Mouse (Mus musculus) lung, embryonic 16.5 days (tissue): Measurements from ENCODE around the gene Fam173a. TPM values are rescaled to one million over a fixed set of nuclear protein-coding genes. Genes with fewer than 3 reads are reported as not detected.

Source experiments
- ATAC-seq: fragments of 200-750 bp; cut with Nextera tagmentation; 2 replicates; pipeline ENCODE4 v1.8.0; 2017; ENCODE audit warnings: low read depth, mild to moderate bottlenecking, moderate library complexity
- H3K27ac ChIP-seq: fragments of 300-500 bp; sonication (generic); 2 replicates; pipeline ENCODE4 v1.5.1; 2014; ENCODE audit warnings: mild to moderate bottlenecking, control low read depth, low read length
- H3K27me3 ChIP-seq: fragments of 300-500 bp; sonication (generic); 2 replicates; pipeline ENCODE4 v1.6.1; 2014; ENCODE audit warnings: low read depth, low read length, mixed read lengths; ENCODE audit not compliant: control insufficient read depth, insufficient read depth
- H3K36me3 ChIP-seq: fragments of 300-500 bp; sonication (generic); 2 replicates; pipeline ENCODE4 v1.6.1; 2014; ENCODE audit warnings: low read length; ENCODE audit not compliant: control insufficient read depth, insufficient read depth
- H3K4me1 ChIP-seq: fragments of 300-500 bp; sonication (generic); replicated peaks from 2 replicates; pipeline ENCODE4 v1.6.1; 2014; ENCODE audit warnings: low read length, mixed read lengths; ENCODE audit not compliant: control insufficient read depth, insufficient read depth
- H3K4me2 ChIP-seq: fragments of 300-500 bp; sonication (generic); 2 replicates; pipeline ENCODE4 v1.6.1; 2014; ENCODE audit warnings: low read depth, low read length, control low read depth
- H3K4me3 ChIP-seq: fragments of 300-500 bp; sonication (generic); 2 replicates; pipeline ENCODE4 v1.5.1; 2014; ENCODE audit warnings: mild to moderate bottlenecking, low read length, control low read depth
- H3K9ac ChIP-seq: fragments of 300-500 bp; sonication (generic); 2 replicates; pipeline ENCODE4 v1.6.1; 2014; ENCODE audit warnings: low read length, control low read depth
- H3K9me3 ChIP-seq: fragments of 300-500 bp; sonication (generic); 2 replicates; pipeline ENCODE4 v1.6.1; 2016; ENCODE audit warnings: low read length; ENCODE audit not compliant: control insufficient read depth
- WGBS: fragments of 180-500 bp; shearing (Covaris S2); extraction: QIAGEN DNeasy Blood & Tissue Kit; methylation state at CpG from one replicate; pipeline ENCODE4 v1.1.7; 2014; 5-methylcytosine and 5-hydroxymethylcytosine counted together
- polyA plus RNA-seq: library from polyadenylated mRNA; unstranded; fragments of >200 nt; fragmentation: Nextera tagmentation; extraction: Ambion mirVana; gene quantifications from 2 replicates; pipeline ENCODE4 v1.2.1, GENCODE M21; 2015

Gene Fam173a
- polyA plus RNA-seq, 1 experiment from 2014 or later, result 115 TPM

GRCm38 (mm10) chr17:25829558-25830017, 36.9 kb upstream of the Fam173a start:
- Histone ChIP-seq H3K27me3 (no peaks in the 10 kb centered on the region), H3K36me3 (peaks cover 14% of the 10 kb centered on the region), H3K4me2 (peak overlapping the region; percentile 84), H3K9ac (peak overlapping the region; percentile 85), H3K4me1 (peaks cover 44% of the 10 kb centered on the region), H3K4me3 (peak overlapping the region; percentile 72), H3K9me3 (no peaks in the 10 kb centered on the region), H3K27ac (peak overlapping the region; percentile 92)
- WGBS, result 32% methylated on average over 8 of the region's 8 CpGs
- ATAC-seq, result no peak

GRCm38 (mm10) chr17:25828712-25829557, 36.2 kb upstream of the Fam173a start, which contains the start of gene Jmjd8:
Gene Jmjd8, plus strand, starts transcription at chr17:25828867.
- peak within 1 kb of the TSS; percentile 72 for H3K4me3 ChIP-seq
- 0% methylated on average over 32 of the region's 32 CpGs for WGBS
- H3K9me3 ChIP-seq, result no peaks in the 10 kb centered on the region
- H3K27me3 ChIP-seq, result no peaks in the 10 kb centered on the region
- peaks cover 44% of the 10 kb centered on the region for H3K4me1 ChIP-seq
- H3K9ac ChIP-seq, result peak within 1 kb of the TSS; percentile 85
- H3K27ac ChIP-seq, result peak within 1 kb of the TSS; percentile 92
- H3K4me2 ChIP-seq, result peak within 1 kb of the TSS; percentile 84
- ATAC-seq, result peak; percentile 23
- H3K36me3 ChIP-seq, result peaks cover 14% of the 10 kb centered on the region

DNA sequence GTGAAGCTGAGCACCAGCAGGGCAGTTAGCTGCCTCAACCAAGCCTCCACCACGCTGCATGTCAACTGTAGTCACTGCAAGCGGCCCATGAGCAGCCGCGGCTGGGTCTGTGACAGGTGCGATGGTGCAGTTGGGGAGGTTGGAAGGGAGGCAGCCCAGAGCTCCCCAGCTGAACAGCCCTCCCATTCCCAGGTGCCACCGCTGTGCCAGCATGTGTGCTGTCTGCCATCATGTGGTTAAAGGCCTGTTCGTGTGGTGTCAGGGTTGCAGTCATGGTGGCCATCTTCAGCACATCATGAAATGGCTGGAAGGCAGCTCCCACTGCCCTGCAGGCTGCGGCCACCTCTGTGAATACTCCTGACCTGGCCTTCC, 35.5 kb upstream of the Fam173a start:
- peak overlapping the region; percentile 92; the same call in 1 of the 2 replicates for H3K27ac ChIP-seq
- 82% methylated on average over 8 of the region's 8 CpGs for WGBS

DNA sequence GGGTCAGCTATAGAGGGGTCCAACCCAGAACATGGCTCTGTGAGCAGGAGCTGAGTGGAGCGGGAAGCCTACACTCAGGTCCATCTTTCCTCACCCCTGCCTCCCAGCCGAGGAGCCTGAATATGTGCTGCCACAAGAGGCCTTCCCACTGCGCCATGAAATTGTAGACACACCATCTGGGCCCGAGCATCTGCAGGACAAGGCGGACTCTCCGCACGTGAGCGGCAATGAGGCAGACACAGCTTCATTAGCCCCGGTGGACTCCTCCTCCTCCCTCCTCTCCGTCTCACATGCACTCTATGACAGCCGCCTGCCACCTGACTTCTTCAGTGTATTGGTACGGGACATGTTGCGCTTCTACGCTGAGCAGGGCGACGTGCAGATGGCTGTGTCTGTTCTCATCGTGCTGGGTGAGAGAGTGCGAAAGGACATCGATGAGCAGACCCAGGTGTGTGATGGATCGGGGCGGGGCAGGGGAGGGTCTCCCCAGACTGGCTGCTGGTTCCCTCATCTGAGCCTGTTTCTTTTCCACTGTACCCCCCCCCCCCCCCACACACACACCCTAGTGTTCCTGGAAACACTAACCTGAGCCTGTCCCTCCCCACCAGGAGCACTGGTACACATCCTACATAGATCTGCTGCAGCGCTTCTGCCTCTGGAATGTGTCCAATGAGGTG, 35.0 kb upstream of the Fam173a start:
- peaks cover 46% of the 10 kb centered on the region for H3K4me1 ChIP-seq
- H3K9ac ChIP-seq, result no peak overlapping the region
- no peaks in the 10 kb centered on the region for H3K9me3 ChIP-seq
- H3K27me3 ChIP-seq, result no peaks in the 10 kb centered on the region
- H3K4me2 ChIP-seq, result no peak overlapping the region
- H3K27ac ChIP-seq, result no peak overlapping the region
- ATAC-seq, result no peak
- H3K4me3 ChIP-seq, result no peak overlapping the region
- peaks cover 14% of the 10 kb centered on the region for H3K36me3 ChIP-seq
- 89% methylated on average over 22 of the region's 22 CpGs for WGBS

More for the DNA sequence above, 35.5 kb upstream of the Fam173a start:
- no peaks in the 10 kb centered on the region for H3K27me3 ChIP-seq
- H3K4me3 ChIP-seq, result peak overlapping the region; percentile 72
- peak overlapping the region; percentile 84 for H3K4me2 ChIP-seq
- H3K9ac ChIP-seq, result peak overlapping the region; percentile 85
- peaks cover 46% of the 10 kb centered on the region for H3K4me1 ChIP-seq
- ATAC-seq, result no peak
- H3K36me3 ChIP-seq, result peaks cover 14% of the 10 kb centered on the region
- no peaks in the 10 kb centered on the region for H3K9me3 ChIP-seq

DNA sequence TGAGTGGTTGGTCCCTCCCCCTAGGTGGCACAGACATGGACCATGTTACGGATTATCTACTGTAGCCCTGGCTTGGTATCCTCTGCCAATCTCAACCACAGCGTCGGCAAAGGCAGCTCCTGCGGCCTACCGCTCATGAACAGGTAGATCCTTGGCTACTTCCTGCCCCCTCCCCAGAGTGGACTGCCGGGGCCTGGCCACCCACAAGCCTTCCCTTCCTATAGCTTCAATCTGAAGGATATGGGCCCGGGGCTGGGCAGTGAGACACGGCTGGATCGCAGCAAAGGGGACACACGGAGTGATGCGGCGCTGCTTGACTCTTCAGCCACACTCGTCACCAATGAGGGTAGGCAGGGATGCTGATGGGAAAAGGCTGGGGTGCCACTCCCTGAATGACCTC, 34.3 kb upstream of the Fam173a start:
- H3K9me3 ChIP-seq, result no peaks in the 10 kb centered on the region
- no peak for ATAC-seq
- H3K27me3 ChIP-seq, result no peaks in the 10 kb centered on the region
- no peak overlapping the region for H3K27ac ChIP-seq
- no peak overlapping the region for H3K4me2 ChIP-seq
- peaks cover 14% of the 10 kb centered on the region for H3K36me3 ChIP-seq
- H3K9ac ChIP-seq, result no peak overlapping the region
- 95% methylated on average over 13 of the region's 13 CpGs for WGBS
- H3K4me1 ChIP-seq, result peaks cover 44% of the 10 kb centered on the region
- H3K4me3 ChIP-seq, result no peak overlapping the region

GRCm38 (mm10) chr17:25825984-25826570, 33.4 kb upstream of the Fam173a start:
- H3K4me1 ChIP-seq, result peaks cover 35% of the 10 kb centered on the region
- no peak for ATAC-seq
- WGBS, result 92% methylated on average over 27 of the region's 27 CpGs

DNA sequence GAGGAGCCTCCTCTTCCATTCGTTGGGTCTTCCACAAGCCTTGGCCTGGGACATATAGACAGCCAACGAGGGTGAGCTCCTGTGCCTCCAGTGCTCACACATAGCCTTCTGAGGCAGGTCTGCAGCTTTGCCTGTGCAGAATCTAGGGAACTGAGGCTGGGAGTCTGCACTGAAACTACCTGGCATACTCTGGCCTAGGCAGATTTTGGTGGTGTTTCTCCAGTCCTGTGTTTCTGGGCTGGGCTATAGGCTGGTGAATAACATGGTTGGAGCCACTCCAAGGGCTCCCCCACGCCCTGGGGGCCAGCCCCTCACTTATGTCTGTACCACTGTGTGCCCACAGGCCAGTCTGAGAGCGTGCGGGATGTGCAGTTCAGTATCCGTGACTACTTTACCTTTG, 32.6 kb upstream of the Fam173a start:
- Histone ChIP-seq H3K4me1 (peaks cover 28% of the 10 kb centered on the region), H3K9ac (no peak overlapping the region), H3K4me2 (no peak overlapping the region; the same call in 1 of the 2 replicates), H3K9me3 (no peaks in the 10 kb centered on the region), H3K27me3 (peaks cover 3% of the 10 kb centered on the region), H3K4me3 (no peak overlapping the region), H3K27ac (no peak overlapping the region), H3K36me3 (0 out of 2 replicates have a peak, but pooled peaks cover 2% of the 10 kb centered on the region)
- WGBS, result 82% methylated on average over 6 of the region's 6 CpGs
- ATAC-seq, result no peak

More at GRCm38 (mm10) chr17:25825984-25826570, 33.4 kb upstream of the Fam173a start:
- H3K4me3 ChIP-seq, result no peak overlapping the region
- H3K9me3 ChIP-seq, result no peaks in the 10 kb centered on the region
- no peak overlapping the region for H3K27ac ChIP-seq
- H3K4me2 ChIP-seq, result no peak overlapping the region
- H3K9ac ChIP-seq, result no peak overlapping the region
- peaks cover 9% of the 10 kb centered on the region for H3K36me3 ChIP-seq
- no peaks in the 10 kb centered on the region for H3K27me3 ChIP-seq

DNA sequence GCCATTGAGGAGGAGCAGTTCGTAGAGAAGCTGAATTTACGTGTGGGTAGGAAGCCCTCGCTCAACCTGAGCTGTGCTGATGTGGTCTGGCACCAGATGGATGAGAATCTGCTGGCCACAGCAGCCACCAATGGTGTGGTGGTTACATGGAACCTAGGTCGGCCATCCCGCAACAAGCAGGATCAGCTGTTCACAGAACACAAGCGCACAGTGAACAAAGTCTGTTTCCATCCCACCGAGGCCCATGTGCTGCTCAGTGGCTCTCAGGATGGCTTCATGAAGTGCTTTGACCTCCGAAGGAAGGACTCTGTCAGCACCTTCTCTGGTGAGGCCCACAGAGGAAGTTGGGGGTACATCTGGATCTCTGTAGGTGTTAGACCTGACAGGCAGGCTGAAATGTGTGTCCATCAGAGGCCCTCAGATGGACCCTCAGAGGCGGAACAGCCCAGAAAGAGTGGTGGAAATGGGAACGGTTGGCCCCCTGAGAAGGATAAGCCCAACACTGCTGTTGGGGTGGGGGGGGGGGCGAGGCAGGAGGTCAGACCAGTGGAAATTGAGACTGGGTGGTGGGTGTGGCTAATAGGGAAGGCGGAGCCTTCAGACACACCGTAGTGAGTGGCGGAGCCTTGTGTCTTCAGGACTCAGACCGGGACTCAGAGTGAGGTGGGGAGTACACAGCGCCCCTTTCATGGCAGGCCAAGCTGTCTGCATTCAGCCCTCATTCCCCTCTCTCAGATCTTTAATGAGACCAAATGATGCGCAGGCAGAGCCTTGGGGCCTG, 31.9 kb upstream of the Fam173a start:
- no peak overlapping the region for H3K27ac ChIP-seq
- H3K36me3 ChIP-seq, result no peaks in the 10 kb centered on the region
- H3K4me2 ChIP-seq, result peak overlapping the region; percentile 89
- H3K27me3 ChIP-seq, result peaks cover 10% of the 10 kb centered on the region
- WGBS, result 66% methylated on average over 17 of the region's 17 CpGs
- no peaks in the 10 kb centered on the region for H3K9me3 ChIP-seq
- ATAC-seq, result no peak
- peaks cover 22% of the 10 kb centered on the region for H3K4me1 ChIP-seq
- peak overlapping the region; percentile 79; the same call in 1 of the 2 replicates for H3K9ac ChIP-seq
- H3K4me3 ChIP-seq, result peak overlapping the region; percentile 62
